Mouse (Mus musculus): ENCODE measurements at regions not wholly inside any gene's neighbourhood (a gene's known extent, or its start where the extent isn't known, plus 50 kb on each side); places are given as distances from the start of the nearest gene placed in this dataset.

DNA sequence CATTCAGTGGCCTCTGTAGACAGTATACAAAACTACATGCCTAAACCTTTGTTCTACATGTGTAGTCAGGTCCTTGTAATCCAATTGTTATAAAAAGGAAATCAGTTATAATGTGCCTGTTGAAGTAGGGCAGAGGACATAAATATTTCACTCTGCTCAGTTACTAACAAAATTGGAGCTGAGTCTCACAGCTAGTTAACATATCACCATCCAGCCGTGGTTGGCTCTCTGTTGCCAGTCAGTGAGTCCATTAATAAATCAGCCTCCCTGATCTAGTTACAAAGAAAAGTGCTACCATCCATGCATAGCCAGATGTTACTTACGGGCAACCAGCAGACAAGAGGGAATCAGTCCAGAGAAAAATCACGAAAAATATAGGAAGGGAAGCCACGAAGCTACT, 382.8 kb downstream of the Adamts20 start:
- H3K36me3 ChIP-seq (ENCODE audit: control insufficient read depth, insufficient read depth, low read length), result no peaks in the 10 kb centered on the region
- WGBS, result 69% methylated on average over 4 of the region's 4 CpGs
- H3K27ac ChIP-seq (ENCODE audit: low read depth, low read length), result no peak overlapping the region
- H3K27me3 ChIP-seq (ENCODE audit: control insufficient read depth, insufficient read depth, low read length), result no peaks in the 10 kb centered on the region
- ATAC-seq (ENCODE audit: insufficient read depth, low FRiP score, low TSS enrichment) (no peak), DNase-seq (ENCODE audit: low spot score) (no peak)
- no peaks in the 10 kb centered on the region for H3K9me3 ChIP-seq (ENCODE audit: control insufficient read depth, low read length)
- no peak overlapping the region for H3K9ac ChIP-seq (ENCODE audit: low read length)
- H3K4me2 ChIP-seq (ENCODE audit: low read depth), result no peak overlapping the region
- no peaks in the 10 kb centered on the region for H3K4me1 ChIP-seq (ENCODE audit: control insufficient read depth, insufficient read depth, low read length)
- no peak overlapping the region for H3K4me3 ChIP-seq (ENCODE audit: low read depth, low read length)

DNA sequence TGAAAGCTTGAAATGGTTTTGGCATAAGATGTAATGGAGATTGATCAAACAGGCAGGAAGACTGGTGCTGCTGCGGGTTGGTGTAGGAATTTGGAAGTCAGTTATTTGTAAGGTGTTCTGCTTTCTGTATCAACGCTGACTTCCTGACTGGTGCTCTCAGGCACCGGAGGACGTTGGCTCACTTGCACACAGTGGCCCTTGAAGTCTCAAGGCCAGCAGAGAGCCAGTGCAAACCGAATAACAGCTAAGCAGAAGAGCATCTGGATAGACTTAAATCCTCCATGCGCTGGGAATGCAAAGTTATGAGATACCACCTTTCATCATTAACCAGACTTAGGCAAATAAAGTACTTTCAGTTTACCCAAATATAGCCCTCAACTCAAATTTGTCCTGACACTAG, 388.2 kb downstream of the Adamts20 start:
- Histone ChIP-seq H3K9me3 (ENCODE audit: control insufficient read depth, low read length) (no peaks in the 10 kb centered on the region), H3K27ac (ENCODE audit: low read depth, low read length) (no peak overlapping the region), H3K27me3 (ENCODE audit: control insufficient read depth, insufficient read depth, low read length) (no peaks in the 10 kb centered on the region), H3K9ac (ENCODE audit: low read length) (no peak overlapping the region), H3K4me1 (ENCODE audit: control insufficient read depth, insufficient read depth, low read length) (no peaks in the 10 kb centered on the region), H3K36me3 (ENCODE audit: control insufficient read depth, insufficient read depth, low read length) (no peaks in the 10 kb centered on the region), H3K4me3 (ENCODE audit: low read depth, low read length) (no peak overlapping the region), H3K4me2 (ENCODE audit: low read depth) (no peak overlapping the region)
- 89% methylated on average over 6 of the region's 6 CpGs for WGBS
- ATAC-seq (ENCODE audit: insufficient read depth, low FRiP score, low TSS enrichment), result no peak
- DNase-seq (ENCODE audit: low spot score), result no peak

DNA sequence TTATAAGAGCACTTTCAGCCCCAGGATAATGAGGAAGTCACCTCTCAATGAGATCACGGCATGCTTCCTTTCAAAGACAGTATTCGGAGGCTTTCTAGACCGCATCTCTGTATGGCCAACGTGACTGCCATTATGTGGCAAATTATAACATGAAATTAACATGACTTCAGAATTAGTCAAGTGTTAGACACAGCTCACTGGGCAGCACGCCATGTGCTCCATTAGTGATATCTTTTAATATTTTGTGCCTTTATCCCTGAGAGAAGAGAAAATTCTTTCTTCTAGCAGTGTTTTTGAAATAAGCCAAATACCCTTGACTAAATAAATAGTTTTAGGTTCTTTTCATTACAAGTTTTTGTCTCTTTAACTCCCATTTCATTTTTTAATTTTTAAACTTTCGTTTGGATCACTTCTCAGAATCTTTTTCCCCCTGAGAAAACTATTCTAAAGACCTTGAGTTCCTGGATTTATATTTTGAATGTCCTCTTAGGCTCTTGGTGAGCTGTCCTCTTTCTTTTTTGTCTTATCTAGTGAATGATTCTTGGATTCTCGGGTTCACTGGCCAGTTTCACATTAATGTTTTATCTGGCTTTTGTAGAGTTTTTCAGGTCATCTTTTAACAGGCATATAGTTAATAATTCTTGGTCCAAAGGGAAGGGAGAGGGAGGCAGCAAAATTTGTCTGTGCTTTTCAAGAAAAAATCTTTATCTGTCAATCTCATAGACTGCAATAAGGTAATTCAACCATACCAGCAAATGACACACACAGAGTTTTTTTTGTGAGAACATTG, 390.9 kb downstream of the Adamts20 start:
- ATAC-seq (ENCODE audit: insufficient read depth, low FRiP score, low TSS enrichment), result no peak
- Histone ChIP-seq H3K4me2 (ENCODE audit: low read depth) (no peak overlapping the region), H3K27ac (ENCODE audit: low read depth, low read length) (no peak overlapping the region), H3K4me3 (ENCODE audit: low read depth, low read length) (no peak overlapping the region), H3K9me3 (ENCODE audit: control insufficient read depth, low read length) (no peaks in the 10 kb centered on the region), H3K36me3 (ENCODE audit: control insufficient read depth, insufficient read depth, low read length) (no peaks in the 10 kb centered on the region), H3K27me3 (ENCODE audit: control insufficient read depth, insufficient read depth, low read length) (no peaks in the 10 kb centered on the region), H3K9ac (ENCODE audit: low read length) (no peak overlapping the region), H3K4me1 (ENCODE audit: control insufficient read depth, insufficient read depth, low read length) (no peaks in the 10 kb centered on the region)
- 87% methylated on average over 7 of the region's 7 CpGs for WGBS
- no peak for DNase-seq (ENCODE audit: low spot score)

DNA sequence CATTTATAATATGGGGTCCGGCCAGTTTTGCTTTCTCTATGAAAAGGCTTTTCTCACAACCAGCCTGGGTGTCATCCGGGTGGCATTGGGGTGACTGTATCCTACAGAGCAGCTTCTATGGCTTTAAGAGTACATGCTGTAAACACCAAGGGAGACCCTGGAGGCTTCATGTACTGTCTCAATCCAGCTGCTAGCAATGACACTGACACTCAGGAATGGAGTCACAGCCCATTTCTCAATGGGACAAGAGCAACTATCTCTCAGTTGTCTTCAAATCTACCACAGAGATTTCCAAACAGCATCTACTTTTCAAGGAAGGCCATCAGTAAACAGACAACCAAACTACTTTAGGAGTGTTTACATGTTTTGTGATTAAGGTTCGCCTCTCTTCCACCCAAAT, 397.5 kb downstream of the Adamts20 start:
- WGBS, result 93% methylated on average over 3 of the region's 3 CpGs
- Histone ChIP-seq H3K27ac (ENCODE audit: low read depth, low read length) (no peak overlapping the region), H3K4me1 (ENCODE audit: control insufficient read depth, insufficient read depth, low read length) (no peaks in the 10 kb centered on the region), H3K4me2 (ENCODE audit: low read depth) (no peak overlapping the region), H3K9me3 (ENCODE audit: control insufficient read depth, low read length) (no peaks in the 10 kb centered on the region), H3K27me3 (ENCODE audit: control insufficient read depth, insufficient read depth, low read length) (no peaks in the 10 kb centered on the region), H3K4me3 (ENCODE audit: low read depth, low read length) (no peak overlapping the region), H3K9ac (ENCODE audit: low read length) (no peak overlapping the region), H3K36me3 (ENCODE audit: control insufficient read depth, insufficient read depth, low read length) (no peaks in the 10 kb centered on the region)
- DNase-seq (ENCODE audit: low spot score) (no peak), ATAC-seq (ENCODE audit: insufficient read depth, low FRiP score, low TSS enrichment) (no peak)

DNA sequence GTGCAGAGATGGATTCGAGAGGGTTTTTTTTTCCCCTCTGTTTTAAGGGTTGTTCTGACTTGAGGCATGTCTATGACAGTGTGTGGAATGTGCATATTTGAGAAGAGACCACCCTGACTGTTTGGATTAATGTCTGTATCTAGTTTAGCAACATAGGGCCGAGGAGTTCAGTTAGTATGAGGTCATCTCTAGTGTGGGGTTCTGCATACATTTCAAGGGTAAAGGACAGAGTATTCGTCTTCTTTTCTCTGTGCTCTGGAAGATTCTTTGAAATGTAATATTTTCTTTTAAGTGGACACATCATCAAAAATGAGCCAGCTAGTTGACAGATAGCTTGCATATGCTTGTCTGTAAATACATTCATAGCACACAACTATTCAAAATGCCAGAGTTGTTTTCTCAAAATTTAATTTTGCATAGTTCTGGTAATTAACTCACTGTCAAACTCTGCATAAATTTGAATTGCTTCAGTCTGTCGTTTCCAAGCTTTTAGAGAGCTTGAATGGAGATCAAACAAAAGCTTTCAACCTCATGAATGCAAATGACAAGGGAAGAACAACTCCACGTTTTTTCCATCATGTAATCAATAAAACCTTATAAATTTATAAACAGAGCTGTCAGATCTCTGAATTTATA, 415.5 kb downstream of the Adamts20 start:
- WGBS, result 59% methylated on average over 5 of the region's 5 CpGs
- H3K4me3 ChIP-seq (ENCODE audit: low read depth, low read length), result no peak overlapping the region
- H3K9me3 ChIP-seq (ENCODE audit: control insufficient read depth, low read length), result no peaks in the 10 kb centered on the region
- no peaks in the 10 kb centered on the region for H3K36me3 ChIP-seq (ENCODE audit: control insufficient read depth, insufficient read depth, low read length)
- no peak overlapping the region for H3K4me2 ChIP-seq (ENCODE audit: low read depth)
- no peak for ATAC-seq (ENCODE audit: insufficient read depth, low FRiP score, low TSS enrichment)
- no peaks in the 10 kb centered on the region for H3K27me3 ChIP-seq (ENCODE audit: control insufficient read depth, insufficient read depth, low read length)
- no peak overlapping the region for H3K9ac ChIP-seq (ENCODE audit: low read length)
- no peak for DNase-seq (ENCODE audit: low spot score)
- no peaks in the 10 kb centered on the region for H3K4me1 ChIP-seq (ENCODE audit: control insufficient read depth, insufficient read depth, low read length)
- H3K27ac ChIP-seq (ENCODE audit: low read depth, low read length), result no peak overlapping the region

DNA sequence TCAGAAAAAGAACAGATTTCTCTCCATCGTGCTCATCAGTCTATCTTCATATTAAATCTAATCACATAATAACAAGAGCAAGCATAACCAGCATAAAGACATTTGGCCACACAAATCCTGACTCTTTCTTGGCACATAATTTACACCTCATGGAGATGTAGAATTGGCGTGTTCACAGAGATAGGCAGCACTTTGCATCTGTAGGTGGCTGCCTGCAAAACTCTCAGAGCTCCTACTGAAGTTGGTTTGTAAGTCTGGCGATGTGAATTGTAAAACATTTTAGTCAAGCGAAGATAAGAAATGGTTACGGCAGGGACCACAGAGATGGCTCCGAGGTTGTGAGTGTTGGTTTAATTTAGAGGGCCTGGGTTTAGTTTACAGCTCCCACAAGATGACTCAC, 419.0 kb downstream of the Adamts20 start:
- no peak overlapping the region for H3K4me3 ChIP-seq (ENCODE audit: low read depth, low read length)
- H3K9me3 ChIP-seq (ENCODE audit: control insufficient read depth, low read length), result no peaks in the 10 kb centered on the region
- H3K4me1 ChIP-seq (ENCODE audit: control insufficient read depth, insufficient read depth, low read length), result no peaks in the 10 kb centered on the region
- no peak overlapping the region for H3K4me2 ChIP-seq (ENCODE audit: low read depth)
- no peaks in the 10 kb centered on the region for H3K36me3 ChIP-seq (ENCODE audit: control insufficient read depth, insufficient read depth, low read length)
- no peaks in the 10 kb centered on the region for H3K27me3 ChIP-seq (ENCODE audit: control insufficient read depth, insufficient read depth, low read length)
- 92% methylated on average over 6 of the region's 6 CpGs for WGBS
- no peak overlapping the region for H3K9ac ChIP-seq (ENCODE audit: low read length)
- no peak for ATAC-seq (ENCODE audit: insufficient read depth, low FRiP score, low TSS enrichment)
- no peak overlapping the region for H3K27ac ChIP-seq (ENCODE audit: low read depth, low read length)
- no peak for DNase-seq (ENCODE audit: low spot score)

DNA sequence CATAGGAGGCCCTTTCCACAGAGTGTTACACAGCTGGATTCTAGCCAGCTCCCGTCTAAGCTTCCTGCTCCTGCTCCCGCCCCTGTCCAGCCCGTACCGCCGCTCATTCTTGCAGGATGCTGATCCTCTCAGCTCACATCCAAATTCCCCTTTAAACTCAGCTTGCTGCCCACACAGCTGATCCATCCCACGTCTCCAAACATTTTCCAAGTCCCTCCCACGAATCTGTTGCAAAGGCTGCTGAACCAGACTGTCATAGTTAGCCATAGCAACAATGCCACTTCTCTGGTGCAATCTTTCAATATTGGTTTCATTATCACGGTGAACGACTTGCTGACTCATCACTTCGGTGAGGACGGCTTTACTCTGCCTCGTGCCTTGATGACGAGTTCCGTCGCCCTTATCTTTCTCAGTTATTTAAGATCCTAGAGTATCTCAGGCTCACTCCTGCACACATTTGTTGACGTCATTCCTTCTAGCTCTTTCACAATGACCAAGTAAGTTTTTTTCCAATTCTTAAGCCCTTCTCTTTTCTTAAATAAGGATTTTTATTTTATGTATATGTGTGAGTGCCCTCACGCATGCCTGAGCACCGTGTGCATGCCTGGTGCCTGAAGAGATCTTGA, 420.0 kb downstream of the Adamts20 start:
- no peak overlapping the region for H3K27ac ChIP-seq (ENCODE audit: low read depth, low read length)
- H3K36me3 ChIP-seq (ENCODE audit: control insufficient read depth, insufficient read depth, low read length), result no peaks in the 10 kb centered on the region
- no peaks in the 10 kb centered on the region for H3K27me3 ChIP-seq (ENCODE audit: control insufficient read depth, insufficient read depth, low read length)
- 86% methylated on average over 18 of the region's 18 CpGs for WGBS
- H3K4me1 ChIP-seq (ENCODE audit: control insufficient read depth, insufficient read depth, low read length), result no peaks in the 10 kb centered on the region
- H3K4me2 ChIP-seq (ENCODE audit: low read depth), result no peak overlapping the region
- H3K9me3 ChIP-seq (ENCODE audit: control insufficient read depth, low read length), result no peaks in the 10 kb centered on the region
- H3K4me3 ChIP-seq (ENCODE audit: low read depth, low read length), result no peak overlapping the region
- H3K9ac ChIP-seq (ENCODE audit: low read length), result no peak overlapping the region
- DNase-seq (ENCODE audit: low spot score) (no peak), ATAC-seq (ENCODE audit: insufficient read depth, low FRiP score, low TSS enrichment) (no peak)

DNA sequence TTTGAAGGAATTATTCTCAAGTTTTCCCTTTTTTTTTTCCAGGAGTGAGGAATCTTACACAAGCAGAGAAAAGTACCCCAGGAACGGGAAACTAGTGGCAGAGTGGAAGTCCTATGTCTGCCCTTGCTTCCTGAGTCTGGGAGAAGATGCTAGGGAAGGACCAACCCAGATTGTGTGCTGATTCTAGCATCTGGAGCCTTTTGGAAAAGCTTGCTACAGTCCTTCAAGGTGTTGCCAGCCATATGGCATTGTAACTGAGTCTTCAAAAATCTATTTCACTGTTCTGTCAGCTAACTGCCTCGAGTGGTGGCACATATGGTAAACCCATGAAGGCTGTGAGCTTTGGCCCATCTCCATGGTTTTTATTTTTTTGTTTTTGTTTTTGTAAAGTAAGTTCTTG, 432.3 kb downstream of the Adamts20 start:
- Histone ChIP-seq H3K4me3 (ENCODE audit: low read depth, low read length) (no peak overlapping the region), H3K4me2 (ENCODE audit: low read depth) (no peak overlapping the region), H3K4me1 (ENCODE audit: control insufficient read depth, insufficient read depth, low read length) (no peaks in the 10 kb centered on the region), H3K27ac (ENCODE audit: low read depth, low read length) (no peak overlapping the region), H3K27me3 (ENCODE audit: control insufficient read depth, insufficient read depth, low read length) (no peaks in the 10 kb centered on the region), H3K36me3 (ENCODE audit: control insufficient read depth, insufficient read depth, low read length) (no peaks in the 10 kb centered on the region), H3K9ac (ENCODE audit: low read length) (no peak overlapping the region), H3K9me3 (ENCODE audit: control insufficient read depth, low read length) (no peaks in the 10 kb centered on the region)
- 64% methylated on average over 2 of the region's 2 CpGs for WGBS
- DNase-seq (ENCODE audit: low spot score) (no peak), ATAC-seq (ENCODE audit: insufficient read depth, low FRiP score, low TSS enrichment) (no peak)
